Mouse (Mus musculus) brain, adult 2 months (tissue): ENCODE data around the gene Dbx2.
A peak's percentile ranks its signal among the peaks of the same experiment; 100 is the strongest.

ENCODE experiments used
- DNase-seq: peaks from one replicate; pipeline ENCODE4 v3.0.0; 2011; ENCODE audit warnings: low read depth, low spot score

The Dbx2 gene

GRCm38 (mm10) chr15:95655860-95656259, at the start of gene Dbx2:
Gene Dbx2 (minus strand): TSS chr15:95655960.
- no peak for DNase-seq

- DNase-seq, result no peak
Measured at GRCm38 (mm10) chr15:95702206-95702605, 46.4 kb upstream of the Dbx2 start.

- no peak for DNase-seq
Measured at GRCm38 (mm10) chr15:95701573-95701972, 45.8 kb upstream of the Dbx2 start.

- peak; percentile 43 for DNase-seq
Measured at GRCm38 (mm10) chr15:95699371-95699770, 43.6 kb upstream of the Dbx2 start.

- peak; percentile 54 for DNase-seq
Measured at GRCm38 (mm10) chr15:95693759-95694158, 38.0 kb upstream of the Dbx2 start.

- DNase-seq, result no peak
Measured at GRCm38 (mm10) chr15:95691594-95691993, 35.8 kb upstream of the Dbx2 start.

GRCm38 (mm10) chr15:95691129-95691528, 35.4 kb upstream of the Dbx2 start:
- DNase-seq, result no peak

GRCm38 (mm10) chr15:95682620-95683019, 26.9 kb upstream of the Dbx2 start:
- DNase-seq, result no peak

- DNase-seq, result no peak
Measured at GRCm38 (mm10) chr15:95675645-95676044, 19.9 kb upstream of the Dbx2 start.

- DNase-seq, result peak; percentile 48
Measured at GRCm38 (mm10) chr15:95675176-95675575, 19.4 kb upstream of the Dbx2 start.

- DNase-seq, result peak; percentile 54
Measured at GRCm38 (mm10) chr15:95667209-95667608, 11.4 kb upstream of the Dbx2 start.

GRCm38 (mm10) chr15:95665002-95665401, 9.2 kb upstream of the Dbx2 start:
- DNase-seq, result no peak

GRCm38 (mm10) chr15:95661718-95662117, 6.0 kb upstream of the Dbx2 start:
- no peak for DNase-seq

GRCm38 (mm10) chr15:95660368-95660767, 4.6 kb upstream of the Dbx2 start:
- DNase-seq, result no peak

- no peak for DNase-seq
Measured at GRCm38 (mm10) chr15:95654211-95654897, 1.4 kb downstream of the Dbx2 start.

- DNase-seq, result no peak
Measured at GRCm38 (mm10) chr15:95653812-95654210, 1.9 kb downstream of the Dbx2 start.

GRCm38 (mm10) chr15:95652898-95653707, 2.7 kb downstream of the Dbx2 start:
- DNase-seq, result no peak

- DNase-seq, result no peak
Measured at GRCm38 (mm10) chr15:95651824-95652223, 3.9 kb downstream of the Dbx2 start.

- no peak for DNase-seq
Measured at GRCm38 (mm10) chr15:95643505-95644029, 12.2 kb downstream of the Dbx2 start.

- peak; percentile 8 for DNase-seq
Measured at GRCm38 (mm10) chr15:95640347-95640746, 15.4 kb downstream of the Dbx2 start.

- no peak for DNase-seq
Measured at GRCm38 (mm10) chr15:95639829-95640134, 16.0 kb downstream of the Dbx2 start.

GRCm38 (mm10) chr15:95639115-95639828, 16.5 kb downstream of the Dbx2 start:
- DNase-seq, result no peak
